Mouse (Mus musculus): ENCODE results near the gene Ms4a6b.
"Not testable (repeated sequence)": the region's sequence is repeated elsewhere in the genome, so short reads cannot be mapped to it uniquely, and the experiment has no call there.

The Ms4a6b gene

DNA sequence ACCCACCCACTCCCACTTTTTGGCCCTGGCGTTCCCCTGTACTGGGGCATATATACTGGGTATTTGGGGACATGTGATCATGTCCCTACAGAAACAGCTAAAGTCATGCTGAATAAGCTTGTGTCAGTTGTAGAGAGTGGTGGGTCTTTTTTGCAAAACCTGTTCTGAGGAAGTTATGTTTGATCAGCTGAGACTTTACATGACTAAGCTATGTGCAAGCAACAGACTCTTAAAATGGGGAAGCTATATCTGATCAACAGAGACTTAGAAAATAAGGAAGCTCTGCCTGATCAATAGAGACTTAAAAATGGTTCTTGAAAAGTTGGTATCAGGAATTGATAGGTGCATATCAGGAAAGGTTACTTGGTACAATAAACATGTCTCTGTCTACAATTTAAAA lies 17.1 kb downstream of the Ms4a6b start:
- intact Hi-C loops (cut with DNase I), result no loop called here

- intact Hi-C loops (cut with DNase I), result no loop called here
These were observed 17.7 kb downstream of the Ms4a6b start for GRCm38 (mm10) chr19:11533888-11534445.

DNA sequence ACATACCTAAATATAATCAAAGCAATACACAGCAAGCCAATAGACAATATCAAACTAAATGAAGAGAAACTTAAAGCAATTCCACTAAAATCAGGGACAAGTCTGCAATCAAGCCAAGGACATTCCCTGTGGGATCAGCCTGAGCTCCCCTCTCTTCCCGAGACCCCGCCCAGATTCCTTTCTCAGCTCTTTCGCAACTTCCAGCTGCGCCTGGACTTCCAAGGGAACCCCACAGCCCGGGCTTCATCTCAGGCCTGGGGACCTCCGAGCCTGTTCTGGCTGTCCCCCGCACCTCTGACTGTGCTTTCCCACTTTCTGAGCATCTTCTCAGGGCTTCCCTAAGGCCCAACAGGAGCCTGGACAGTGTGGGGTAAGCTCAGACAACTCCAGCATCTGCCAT lies 20.3 kb downstream of the Ms4a6b start, which contains the start of gene Ms4a4d:
Ms4a4d (plus strand) TSS at position 209 of the 400 bp plus-strand sequence.
- intact Hi-C loops (cut with DNase I), result no loop called here

DNA sequence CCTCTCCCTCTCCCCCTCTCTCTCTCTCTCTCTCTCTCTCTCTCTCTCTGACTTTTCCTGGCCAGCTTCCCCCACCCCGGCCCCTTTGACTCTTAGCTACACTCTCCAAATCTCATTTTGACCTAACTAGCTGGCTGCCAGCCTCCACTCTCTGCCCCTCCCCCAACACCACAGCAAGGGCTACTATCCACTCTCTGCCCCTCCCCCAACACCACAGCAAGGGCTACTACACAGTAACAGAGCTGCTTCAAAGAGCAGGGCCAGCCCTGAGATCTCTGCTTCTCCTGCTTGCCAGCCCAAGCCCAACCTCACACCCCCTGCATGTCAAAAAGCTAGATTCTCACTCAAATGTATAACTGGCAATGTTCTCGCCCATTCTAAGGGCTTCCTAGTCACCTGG lies 21.0 kb downstream of the Ms4a6b start:
- intact Hi-C loops (cut with DNase I), result no loop called here

DNA sequence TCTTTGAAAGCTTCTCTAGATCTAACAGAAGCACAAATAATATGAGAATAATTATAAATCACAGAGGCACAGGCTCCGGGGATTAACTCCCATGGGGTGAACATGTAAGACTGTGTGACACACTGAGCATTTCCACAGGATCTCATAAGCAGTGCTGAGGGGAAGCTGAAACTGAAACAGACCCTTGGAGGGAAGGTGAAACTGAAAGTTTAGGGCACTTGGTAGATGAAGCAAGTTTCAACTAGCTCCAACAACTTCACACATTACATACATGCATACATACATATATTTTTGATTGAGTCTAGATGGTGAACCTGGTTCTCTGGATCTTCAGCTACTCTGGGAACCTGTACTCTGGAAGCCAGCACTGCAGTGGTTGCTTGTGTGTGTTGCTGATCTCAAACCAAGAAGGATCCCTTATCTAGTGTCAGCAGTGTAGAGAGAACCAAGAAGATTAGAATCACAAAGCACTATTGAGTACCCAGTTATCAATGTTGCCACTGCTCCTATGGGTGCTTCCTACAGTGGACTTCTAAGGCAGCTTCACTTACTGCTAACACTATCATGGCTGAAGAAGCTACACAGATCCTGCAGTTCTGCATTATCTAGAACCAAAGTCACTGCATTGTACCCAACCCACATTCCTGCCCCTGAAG lies 24.0 kb downstream of the Ms4a6b start:
- intact Hi-C loops (cut with DNase I), result not testable (repeated sequence)

DNA sequence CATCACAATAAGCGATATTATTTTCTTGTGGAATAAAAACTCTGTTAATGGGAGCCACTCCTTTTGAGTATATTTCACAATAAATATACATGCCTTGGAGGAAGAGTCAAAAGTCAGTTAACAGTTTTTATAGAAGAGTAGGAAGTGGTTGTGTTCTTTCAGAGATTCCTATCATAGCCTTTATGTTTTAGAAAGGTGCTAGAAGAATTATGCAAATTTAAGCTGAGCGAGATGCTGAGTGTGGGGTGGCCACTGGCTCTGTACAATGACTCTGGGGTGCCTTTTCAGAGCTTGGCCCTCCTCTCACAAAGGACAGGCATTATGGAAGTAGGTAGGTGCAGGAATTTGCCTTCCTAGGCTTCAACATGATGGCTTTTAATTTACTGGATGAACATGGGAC lies 28.1 kb downstream of the Ms4a6b start:
- intact Hi-C loops (cut with DNase I), result not testable (repeated sequence)

GRCm38 (mm10) chr19:11547911-11548310 lies 31.6 kb downstream of the Ms4a6b start:
- intact Hi-C loops (cut with DNase I), result loop anchor here (2.0 kb wide), 1 partner anchor 45 kb away; no protein-coding TSS in a partner anchor

DNA sequence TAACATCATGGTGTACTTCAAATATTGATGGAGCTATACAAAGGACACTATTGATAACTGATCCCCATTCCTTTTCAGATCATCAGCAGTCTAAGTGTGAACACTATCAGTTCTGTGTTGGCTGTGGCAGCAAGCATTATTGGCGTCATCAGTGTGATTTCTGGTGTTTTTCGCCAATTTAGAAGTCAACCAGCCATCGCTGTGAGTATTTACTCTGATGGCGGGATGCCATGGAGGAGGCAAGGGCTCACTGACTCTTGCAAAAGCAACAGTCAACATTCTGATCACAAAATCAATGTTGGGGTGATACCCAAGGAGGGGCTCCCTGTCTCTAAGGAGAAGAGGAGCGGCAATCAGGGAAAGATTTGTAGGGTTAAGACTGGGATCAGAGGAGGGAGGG lies 38.4 kb downstream of the Ms4a6b start:
- intact Hi-C loops (cut with DNase I), result no loop called here

DNA sequence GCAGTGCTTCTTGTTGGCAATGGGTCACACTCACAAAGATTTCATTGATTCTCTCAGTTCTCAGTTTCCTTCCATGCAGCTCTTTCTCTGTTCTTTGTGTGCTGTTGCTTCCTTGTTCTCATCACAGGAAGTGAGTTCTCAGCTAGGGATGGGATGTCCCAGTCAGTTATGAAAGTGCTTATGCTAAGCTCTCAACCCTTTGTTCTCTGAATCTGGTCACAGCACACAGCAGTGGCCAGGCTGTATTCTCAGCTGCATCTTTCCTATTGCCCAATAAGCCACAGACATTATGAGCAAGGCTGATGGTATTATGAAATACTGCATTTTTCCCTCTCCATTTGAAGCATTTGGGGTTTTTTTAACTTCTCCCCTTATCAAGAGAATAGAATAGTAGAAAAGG lies 43.2 kb downstream of the Ms4a6b start:
- intact Hi-C loops (cut with DNase I), result not testable (repeated sequence)

- intact Hi-C loops (cut with DNase I), result no loop called here
These were observed 58.7 kb downstream of the Ms4a6b start for GRCm38 (mm10) chr19:11574965-11575364.

Measured in adrenal gland (tissue).